Mouse (Mus musculus) kidney, adult 2 months (tissue): ENCODE data around the gene Tcp10b. TPM values are rescaled to one million over a fixed set of nuclear protein-coding genes. Genes with fewer than 3 reads are reported as not detected.
A peak's percentile ranks its signal among the peaks of the same experiment; 100 is the strongest.
"Not testable (repeated sequence)": the region's sequence is repeated elsewhere in the genome, so short reads cannot be mapped to it uniquely, and the experiment has no call there.

Experiments used
- DNase-seq: peaks from one replicate; pipeline ENCODE4 v3.0.0; 2021
- H3K27ac ChIP-seq: fragments of 200-500 bp; 2 replicates; pipeline ENCODE4 v1.5.1; 2012; ENCODE audit warnings: low read depth, low read length, control low read depth, inconsistent platforms; ENCODE audit not compliant: insufficient read depth
- H3K27me3 ChIP-seq: fragments of 200-500 bp; replicated peaks from 2 replicates; pipeline ENCODE4 v1.6.1; 2012; ENCODE audit warnings: mild to moderate bottlenecking, moderate library complexity, low read length, inconsistent platforms; ENCODE audit not compliant: control insufficient read depth, insufficient read depth
- H3K36me3 ChIP-seq: fragments of 200-500 bp; 2 replicates; pipeline ENCODE4 v1.6.1; 2012; ENCODE audit warnings: mild to moderate bottlenecking, moderate library complexity, low read length, inconsistent platforms; ENCODE audit not compliant: control insufficient read depth, insufficient read depth
- H3K4me1 ChIP-seq: fragments of 200-500 bp; 2 replicates; pipeline ENCODE4 v1.6.1; 2011; ENCODE audit warnings: low read length; ENCODE audit not compliant: control insufficient read depth, insufficient read depth
- H3K4me3 ChIP-seq: fragments of 200-500 bp; 2 replicates; pipeline ENCODE4 v1.5.1; 2011; ENCODE audit warnings: mild to moderate bottlenecking, low read depth, low read length, control low read depth; ENCODE audit not compliant: insufficient read depth
- CTCF ChIP-seq: fragments of 200-500 bp; conservative IDR thresholded peaks from 2 replicates; pipeline ENCODE4 v1.5.1; 2011; ENCODE audit warnings: low read depth, mild to moderate bottlenecking, control low read depth, low read length, moderate library complexity, mixed read lengths; ENCODE audit not compliant: insufficient read depth, insufficient read length
- POLR2A ChIP-seq: fragments of 200-500 bp; IDR thresholded peaks from one replicate; pipeline ENCODE4 v1.6.1; 2011; ENCODE audit warnings: low read depth, low read length, control low read depth
- whole genome bisulfite sequencing: fragments of 180-500 bp; shearing (Covaris S2); methylation state at CpG from one replicate; pipeline ENCODE4 v1.1.7; 2018; 5-methylcytosine and 5-hydroxymethylcytosine counted together
- polyA plus RNA-seq: library from polyadenylated mRNA; depleted of rRNA; stranded (reverse); fragments of >200 nt; gene quantifications from 2 replicates; pipeline ENCODE4 v1.2.3, GENCODE M21; 2012; rRNA removed

The Tcp10b gene
- polyA plus RNA-seq: 0.14 and 0.42 TPM in 2 replicates

DNA sequence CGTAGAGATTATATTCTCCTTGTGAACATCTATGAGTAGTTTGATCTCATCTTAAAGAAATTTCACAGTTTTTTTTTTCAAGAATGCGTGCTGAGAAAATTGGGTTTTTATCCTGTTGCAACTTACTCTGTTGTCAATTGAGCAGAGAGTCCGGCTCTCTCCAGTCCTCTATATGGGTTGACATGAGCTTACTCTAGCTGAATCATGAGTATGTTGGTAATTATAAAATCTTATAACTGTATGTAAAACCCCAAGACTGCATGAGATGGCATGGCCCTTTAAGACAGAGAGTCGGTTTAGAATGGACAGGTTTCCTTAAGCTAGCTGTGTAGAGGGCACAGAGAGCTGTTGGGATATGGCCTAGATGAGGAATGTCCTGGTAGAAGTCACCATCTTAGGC, at the start of gene Tcp10b:
Tcp10b (plus strand) TSS at position 301 of the 400 bp plus-strand sequence.
- not testable (repeated sequence) for H3K4me1 ChIP-seq, H3K36me3 ChIP-seq

DNA sequence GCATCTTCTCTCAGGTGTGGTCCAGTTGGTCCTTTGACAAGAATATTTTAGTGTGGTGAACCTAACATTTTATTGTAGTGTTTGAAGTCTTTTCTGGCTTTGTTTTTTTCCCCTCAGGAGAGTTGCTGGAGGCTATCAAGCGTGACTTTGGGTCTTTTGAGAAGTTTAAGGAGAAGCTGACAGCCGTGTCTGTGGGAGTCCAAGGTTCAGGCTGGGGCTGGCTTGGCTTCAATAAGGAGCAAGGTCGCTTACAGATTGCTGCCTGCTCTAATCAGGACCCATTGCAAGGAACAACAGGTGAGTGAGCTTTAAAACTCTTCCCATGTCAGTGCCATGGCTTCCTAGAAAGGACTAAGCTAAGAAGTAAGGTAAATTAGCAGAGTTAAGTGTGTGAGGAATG, 47.6 kb upstream of the Tcp10b start:
- Histone ChIP-seq H3K27ac (peak overlapping the region; percentile 32), H3K36me3 (peaks cover 12% of the 10 kb centered on the region), H3K4me1 (peaks cover 3% of the 10 kb centered on the region; the same call in 1 of the 2 replicates), H3K27me3 (no peaks in the 10 kb centered on the region), H3K4me3 (no peak overlapping the region)
- no peak for TF ChIP-seq CTCF
- TF ChIP-seq POLR2A: no peak
- peak; percentile 91 for DNase-seq
- 39% methylated on average over 3 of the region's 3 CpGs for WGBS

More for the DNA sequence above, at the start of gene Tcp10b:
- H3K4me3 ChIP-seq, H3K27me3 ChIP-seq, DNase-seq, H3K27ac ChIP-seq: not testable (repeated sequence)
- WGBS: 92% methylated on average over 4 of the region's 4 CpGs

DNA sequence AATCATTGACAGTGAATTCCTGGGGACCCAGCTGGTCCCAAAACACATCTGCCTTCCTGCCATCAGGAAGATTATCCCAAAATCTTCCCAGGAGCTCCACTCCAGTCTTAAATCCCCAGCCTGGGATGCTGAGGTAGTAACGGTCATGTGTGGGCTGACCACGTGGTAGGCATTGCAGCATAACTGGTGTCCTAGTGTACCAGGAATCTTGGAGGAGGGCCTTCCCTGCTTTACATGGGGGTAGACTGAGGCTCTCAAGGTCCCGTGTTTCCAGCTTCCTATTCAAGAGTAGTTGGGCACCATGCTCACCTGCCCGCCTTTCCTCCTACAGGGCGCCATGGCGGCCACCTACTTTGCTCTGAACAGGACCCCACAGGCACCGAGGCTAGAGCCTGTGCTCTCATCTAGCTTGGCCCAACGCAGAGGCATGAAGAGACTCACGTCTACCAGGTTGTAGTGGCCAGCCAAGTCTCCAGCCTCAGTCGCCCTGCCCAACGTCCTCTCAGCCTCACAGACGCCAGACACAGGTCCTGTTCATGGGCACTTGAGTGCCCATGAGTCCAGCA, 24.2 kb upstream of the Tcp10b start:
- H3K27me3 ChIP-seq, H3K36me3 ChIP-seq, H3K4me1 ChIP-seq, DNase-seq, H3K27ac ChIP-seq, H3K4me3 ChIP-seq: not testable (repeated sequence)
- 89% methylated on average over 5 of the region's 12 CpGs for WGBS

DNA sequence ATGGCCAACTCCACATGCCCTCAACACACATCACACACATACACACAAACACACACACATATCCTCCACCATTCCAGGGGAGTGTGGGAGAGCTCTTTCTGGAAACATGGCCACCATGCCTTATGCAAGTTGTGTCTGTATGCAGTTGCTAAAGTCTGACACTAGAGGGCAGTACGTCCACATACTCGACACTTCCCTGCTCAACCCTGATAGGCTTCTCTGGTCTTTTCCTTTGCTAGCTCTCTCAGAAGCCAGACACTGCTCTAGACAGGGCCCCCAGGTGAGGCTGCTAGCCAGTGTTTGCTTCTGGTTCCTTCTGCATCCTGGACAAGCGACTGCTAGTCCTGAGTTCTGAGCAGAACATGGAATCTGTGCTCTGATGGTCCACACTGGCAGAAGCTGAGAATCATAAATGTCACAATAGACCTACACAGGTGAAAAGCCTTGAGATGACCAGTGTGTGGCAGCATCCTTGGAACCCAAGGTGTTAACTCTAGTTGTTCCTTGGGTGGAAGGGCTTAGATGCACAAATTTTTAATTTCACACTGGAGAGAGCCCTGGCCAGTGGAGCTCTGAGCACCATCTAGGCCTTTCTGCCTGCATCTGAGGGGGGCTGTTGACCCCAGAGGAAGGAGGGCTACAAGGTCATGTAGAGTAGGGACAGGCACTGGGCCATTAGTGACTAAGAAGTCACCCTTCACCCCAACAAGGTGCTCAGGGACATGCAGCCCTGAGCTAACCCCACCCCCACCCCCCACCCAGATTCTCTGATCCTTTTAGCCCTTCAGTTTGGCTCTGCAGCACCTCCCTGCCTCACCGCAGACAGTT, 16.8 kb upstream of the Tcp10b start:
- H3K27ac ChIP-seq, H3K27me3 ChIP-seq, H3K4me1 ChIP-seq, H3K4me3 ChIP-seq, H3K36me3 ChIP-seq: not testable (repeated sequence)
- peak; percentile 45 for DNase-seq
- 19% methylated on average over 4 of the region's 4 CpGs for WGBS
- TF ChIP-seq CTCF: peak; percentile 38

DNA sequence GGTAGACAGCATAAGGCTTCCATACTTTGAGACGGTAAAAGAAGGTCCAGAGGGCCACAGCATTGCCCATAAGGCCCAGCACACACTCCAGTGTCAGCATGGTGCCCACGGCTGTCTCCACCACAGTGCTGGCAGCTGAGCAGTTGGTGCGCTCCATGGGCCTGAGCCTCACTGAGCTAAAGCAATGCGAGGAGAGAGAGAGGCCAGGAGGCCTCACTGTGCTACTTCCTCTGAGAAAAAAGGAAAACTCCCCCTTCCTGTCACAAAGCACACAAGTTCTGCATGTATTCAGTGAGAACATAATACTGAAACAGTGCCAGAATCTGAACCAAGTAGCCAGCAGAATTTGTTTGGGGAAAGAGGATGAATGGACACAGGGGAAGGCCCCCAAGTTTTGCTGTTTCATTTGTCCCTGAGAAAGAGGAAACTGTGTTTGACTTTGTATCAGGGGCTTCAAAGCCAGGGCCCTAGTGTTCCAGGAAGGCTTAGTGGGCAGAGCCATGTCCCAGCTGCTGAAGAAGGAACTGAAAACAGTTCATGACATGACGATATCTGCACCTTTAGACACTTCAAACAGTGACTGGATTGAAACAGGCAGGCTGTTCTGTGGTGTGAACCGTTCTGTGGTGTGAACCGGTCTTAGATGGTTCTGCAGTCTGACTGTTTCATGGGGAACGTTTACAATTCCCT, 8.6 kb upstream of the Tcp10b start, which contains the start of gene Gpr31b:
Gpr31b (minus strand) TSS at position 173 of the 690 bp plus-strand sequence.
- 58% methylated on average over 2 of the region's 8 CpGs for WGBS
- not testable (repeated sequence) for DNase-seq, H3K27ac ChIP-seq, H3K27me3 ChIP-seq, H3K36me3 ChIP-seq, H3K4me3 ChIP-seq, H3K4me1 ChIP-seq

DNA sequence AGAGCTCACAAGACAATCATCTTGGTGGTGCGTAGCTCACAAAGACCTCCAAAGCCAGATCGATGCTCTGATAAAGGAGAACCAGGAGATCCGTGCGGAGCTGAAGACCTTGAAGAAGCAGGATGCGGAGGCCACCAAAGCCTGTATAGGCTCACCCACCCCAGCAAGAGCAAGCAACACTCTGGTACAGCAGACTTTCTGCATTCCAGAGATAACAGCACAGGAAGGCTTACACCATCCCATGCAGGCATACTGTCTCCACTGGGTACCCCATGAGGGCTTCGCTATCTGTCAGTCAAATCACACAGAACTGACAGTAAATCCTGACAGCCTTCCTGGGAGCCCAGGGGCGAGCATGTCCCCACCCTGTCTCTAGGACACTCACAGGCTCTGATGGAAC, 2.0 kb downstream of the Tcp10b start:
- not testable (repeated sequence) for H3K4me3 ChIP-seq, H3K36me3 ChIP-seq, DNase-seq, H3K4me1 ChIP-seq, H3K27me3 ChIP-seq, H3K27ac ChIP-seq
- 91% methylated on average over 7 of the region's 7 CpGs for WGBS

DNA sequence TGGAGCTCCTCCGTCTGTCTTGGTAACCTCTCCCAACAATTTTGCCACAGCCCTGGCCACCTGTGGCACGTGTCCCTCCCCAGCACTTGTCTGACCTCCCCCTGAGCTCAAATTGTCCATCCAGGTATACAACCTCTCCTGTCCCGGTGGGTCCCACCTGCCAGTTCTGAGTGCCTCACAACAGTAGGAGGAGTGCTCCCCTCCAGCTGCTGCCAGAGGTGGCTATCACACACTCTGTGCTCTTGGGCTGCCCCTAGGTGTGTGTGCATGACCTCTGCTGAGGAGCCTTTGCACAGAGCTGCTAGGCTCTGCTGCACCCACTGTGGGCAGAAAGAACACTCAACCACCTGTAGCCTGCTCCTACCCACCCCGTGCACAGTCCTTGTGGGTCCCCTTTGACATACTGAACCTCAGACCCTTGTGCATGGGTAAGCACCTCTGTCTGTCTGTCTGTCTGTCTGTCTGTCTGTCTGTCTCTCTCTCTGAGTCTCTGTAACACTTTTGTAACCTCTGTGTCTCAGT, 7.0 kb downstream of the Tcp10b start:
- 76% methylated on average over 1 of the region's 4 CpGs for WGBS
- H3K4me1 ChIP-seq, H3K27me3 ChIP-seq, DNase-seq, H3K36me3 ChIP-seq, H3K4me3 ChIP-seq, H3K27ac ChIP-seq: not testable (repeated sequence)

DNA sequence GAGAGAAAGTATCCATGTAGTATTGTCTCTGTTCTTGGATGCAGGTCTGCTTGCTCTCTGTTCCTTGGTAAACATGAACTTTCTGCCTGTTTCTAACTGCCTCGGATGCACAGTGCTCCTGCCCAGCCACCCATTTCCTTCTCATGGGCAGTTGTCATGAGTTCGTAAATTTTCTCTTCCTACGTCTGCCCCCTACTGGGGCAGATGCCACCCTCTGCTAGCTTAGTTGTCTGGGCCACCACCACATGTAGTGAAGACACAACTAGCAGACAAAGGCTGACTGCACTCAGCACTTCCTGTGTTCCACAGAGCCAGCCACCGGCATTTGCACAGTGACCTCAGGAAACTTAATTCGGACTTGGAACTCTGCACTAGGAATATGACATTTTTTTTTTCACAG, 8.3 kb downstream of the Tcp10b start:
- 24% methylated on average over 4 of the region's 5 CpGs for WGBS
- H3K4me1 ChIP-seq, H3K4me3 ChIP-seq, H3K36me3 ChIP-seq, H3K27ac ChIP-seq, H3K27me3 ChIP-seq, DNase-seq: not testable (repeated sequence)

DNA sequence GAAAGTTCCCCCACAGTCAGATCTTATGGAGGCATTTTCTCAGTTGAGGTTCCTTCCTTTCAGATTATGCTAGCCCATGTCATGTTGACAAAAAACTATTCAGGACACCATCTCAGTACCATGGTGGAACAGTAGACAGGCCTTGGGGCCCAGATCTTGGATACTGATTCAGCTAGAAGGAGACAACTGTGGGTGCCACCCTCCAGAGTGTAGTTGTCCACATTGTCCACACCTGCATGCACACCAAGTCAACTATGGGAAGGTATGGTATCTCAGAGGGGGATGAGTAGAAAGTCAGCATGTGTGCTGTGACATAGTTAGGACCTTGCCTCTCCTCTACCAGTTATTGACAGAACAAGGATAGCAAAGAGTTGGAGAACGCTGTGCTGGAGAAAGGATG, 30.6 kb downstream of the Tcp10b start:
- H3K4me3 ChIP-seq, H3K27ac ChIP-seq, H3K4me1 ChIP-seq, DNase-seq, H3K36me3 ChIP-seq, H3K27me3 ChIP-seq: not testable (repeated sequence)
- 90% methylated on average over 1 of the region's 1 CpGs for WGBS

DNA sequence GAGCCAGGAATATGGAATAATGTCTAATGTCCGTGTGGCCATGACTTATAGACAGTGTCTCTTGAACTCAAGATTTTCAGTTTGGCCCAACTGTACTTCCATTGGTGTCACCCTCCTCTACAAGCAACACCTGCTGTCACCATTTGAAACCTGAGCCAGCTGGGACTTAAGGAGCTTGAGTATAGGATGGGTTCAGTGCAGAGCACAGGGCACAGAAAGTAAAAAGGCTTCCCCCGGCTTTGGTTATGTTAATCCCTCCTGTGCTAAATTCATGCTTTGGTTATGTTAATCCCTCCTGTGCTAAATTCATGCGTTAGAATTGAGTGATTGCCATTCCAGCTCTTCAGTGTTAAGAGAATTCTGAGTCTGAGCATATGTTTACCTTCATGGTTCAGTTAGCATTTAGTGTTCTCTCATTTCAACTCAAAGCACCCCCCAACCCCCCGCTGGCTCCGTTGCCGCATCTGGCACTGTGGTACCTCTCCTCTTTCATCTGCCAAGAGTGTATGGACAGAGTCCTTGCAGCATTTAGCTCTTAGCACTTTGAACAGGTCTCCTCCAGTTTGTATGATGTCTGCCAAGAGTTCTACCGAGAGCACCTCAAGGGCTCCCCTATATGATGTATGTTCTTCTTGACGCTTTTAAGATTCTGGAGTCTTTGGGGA, 31.3 kb downstream of the Tcp10b start:
- 46% methylated on average over 8 of the region's 8 CpGs for WGBS
- H3K27ac ChIP-seq, H3K27me3 ChIP-seq, DNase-seq, H3K4me1 ChIP-seq, H3K4me3 ChIP-seq, H3K36me3 ChIP-seq: not testable (repeated sequence)
